Mouse (Mus musculus): ENCODE measurements at regions not wholly inside any gene's neighbourhood (a gene's known extent, or its start where the extent isn't known, plus 50 kb on each side); places are given as distances from the start of the nearest gene placed in this dataset.
"Not testable (repeated sequence)": the region's sequence is repeated elsewhere in the genome, so short reads cannot be mapped to it uniquely, and the experiment has no call there.

DNA sequence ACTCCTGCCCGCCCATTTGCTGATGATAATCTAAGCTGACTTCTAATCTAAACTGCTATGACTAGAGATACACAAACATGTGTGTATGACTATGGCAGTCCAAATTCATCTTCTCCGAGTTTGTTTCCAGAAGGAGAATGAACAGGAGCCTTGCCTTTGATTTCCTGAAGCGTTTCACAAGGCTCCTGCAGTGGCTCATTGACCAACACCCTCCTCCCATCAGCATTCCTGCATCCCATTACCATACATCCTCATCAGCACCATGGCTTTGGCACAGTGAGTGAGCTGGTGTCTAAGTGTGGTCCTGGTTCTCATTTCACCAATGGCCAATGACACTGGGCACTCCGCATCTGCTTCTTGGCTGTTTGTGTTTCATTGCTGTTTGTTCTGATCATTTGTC is 548.6 kb upstream of the Olfr1507 start:
- H3K4me3 ChIP-seq (ENCODE audit: low read depth, low read length); H3K36me3 ChIP-seq (ENCODE audit: control insufficient read depth, insufficient read depth); H3K27ac ChIP-seq (ENCODE audit: low read length); H3K27me3 ChIP-seq (ENCODE audit: control insufficient read depth, insufficient read depth, low read depth, low read length); H3K9ac ChIP-seq (ENCODE audit: low read depth, low read length); H3K4me1 ChIP-seq (ENCODE audit: control insufficient read depth, low read depth, low read length); ATAC-seq (ENCODE audit: low read depth); H3K9me3 ChIP-seq (replicated peaks; ENCODE audit: control insufficient read depth, low read length); H3K4me2 ChIP-seq (ENCODE audit: low read depth, low read length): not testable (repeated sequence)
- WGBS (ENCODE audit: insufficient replicate concordance) = 52% methylated on average over 4 of the region's 4 CpGs

DNA sequence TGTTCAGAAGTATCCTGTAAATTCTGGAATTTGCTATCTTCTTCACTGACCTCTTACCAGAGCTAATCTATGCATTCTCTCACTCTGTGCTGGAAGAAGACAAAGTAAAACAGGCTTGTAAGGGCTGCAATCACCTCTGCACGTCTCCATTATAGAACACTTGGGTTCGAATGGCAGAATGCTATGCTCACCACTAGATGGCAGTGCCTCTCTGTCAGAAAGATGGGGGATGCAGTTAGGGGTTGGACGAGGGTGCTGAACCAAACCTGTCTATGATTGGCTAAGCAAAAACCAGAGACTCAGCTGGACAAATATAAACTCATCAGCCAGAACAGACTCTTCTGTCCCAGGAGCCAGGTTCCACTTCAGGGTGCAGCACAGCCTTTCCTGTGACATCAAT is 546.5 kb upstream of the Olfr1507 start:
- H3K4me2 ChIP-seq (ENCODE audit: low read depth, low read length); H3K27me3 ChIP-seq (ENCODE audit: control insufficient read depth, insufficient read depth, low read depth, low read length); H3K27ac ChIP-seq (ENCODE audit: low read length); H3K9ac ChIP-seq (ENCODE audit: low read depth, low read length); H3K4me1 ChIP-seq (ENCODE audit: control insufficient read depth, low read depth, low read length); H3K9me3 ChIP-seq (replicated peaks; ENCODE audit: control insufficient read depth, low read length); ATAC-seq (ENCODE audit: low read depth); H3K4me3 ChIP-seq (ENCODE audit: low read depth, low read length); H3K36me3 ChIP-seq (ENCODE audit: control insufficient read depth, insufficient read depth): not testable (repeated sequence)
- WGBS (ENCODE audit: insufficient replicate concordance) = 4% methylated on average over 3 of the region's 3 CpGs

DNA sequence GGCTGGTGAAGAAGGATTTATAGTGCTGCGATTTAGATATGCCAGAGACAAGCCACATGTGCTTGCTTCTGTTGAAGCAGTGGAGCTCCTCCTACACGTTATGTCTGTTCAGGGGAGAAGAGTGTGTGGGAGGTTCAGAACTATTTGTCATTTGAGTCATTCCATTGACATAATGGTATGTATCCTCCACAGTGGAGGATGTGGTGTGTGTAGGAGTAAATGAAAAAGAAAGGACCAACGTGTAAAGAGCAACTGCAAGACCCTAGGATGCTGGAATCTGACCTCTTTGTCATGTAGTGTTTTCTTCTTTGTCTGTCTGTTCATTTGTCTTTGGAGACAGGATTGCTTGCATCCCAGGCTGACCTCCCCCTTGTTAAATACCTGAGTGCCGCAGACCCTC is 543.9 kb upstream of the Olfr1507 start:
- not testable (repeated sequence) for H3K27me3 ChIP-seq (ENCODE audit: control insufficient read depth, insufficient read depth, low read depth, low read length); H3K4me2 ChIP-seq (ENCODE audit: low read depth, low read length); H3K36me3 ChIP-seq (ENCODE audit: control insufficient read depth, insufficient read depth); H3K4me1 ChIP-seq (ENCODE audit: control insufficient read depth, low read depth, low read length); H3K27ac ChIP-seq (ENCODE audit: low read length); ATAC-seq (ENCODE audit: low read depth); H3K9ac ChIP-seq (ENCODE audit: low read depth, low read length); H3K9me3 ChIP-seq (replicated peaks; ENCODE audit: control insufficient read depth, low read length); H3K4me3 ChIP-seq (ENCODE audit: low read depth, low read length)
- WGBS (ENCODE audit: insufficient replicate concordance) = 63% methylated on average over 4 of the region's 4 CpGs

DNA sequence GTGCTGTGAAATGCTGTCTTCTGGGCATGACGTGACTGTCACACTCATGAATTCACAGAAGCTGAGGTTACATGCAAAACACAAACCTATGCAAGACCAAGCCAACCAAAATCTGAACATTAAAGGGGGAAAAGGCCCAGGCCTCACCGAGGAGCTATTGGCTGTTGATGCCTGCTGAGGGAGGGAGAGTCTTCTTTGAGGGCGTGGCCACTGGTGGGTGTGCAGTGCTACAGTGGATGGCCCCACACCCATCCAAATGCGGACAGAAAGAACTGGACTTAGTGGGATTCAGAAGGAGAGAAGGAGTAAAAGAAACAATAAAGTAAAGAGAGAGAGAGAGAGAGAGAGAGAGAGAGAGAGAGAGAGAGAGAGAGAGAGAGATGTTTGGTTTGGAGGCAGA is 539.4 kb upstream of the Olfr1507 start:
- ATAC-seq (ENCODE audit: low read depth) = peak; percentile 42; the same call in 1 of the 2 replicates
- no CpG with 5 or more reads among the region's 4 CpGs for WGBS (ENCODE audit: insufficient replicate concordance)
- not testable (repeated sequence) for H3K9me3 ChIP-seq (replicated peaks; ENCODE audit: control insufficient read depth, low read length)

DNA sequence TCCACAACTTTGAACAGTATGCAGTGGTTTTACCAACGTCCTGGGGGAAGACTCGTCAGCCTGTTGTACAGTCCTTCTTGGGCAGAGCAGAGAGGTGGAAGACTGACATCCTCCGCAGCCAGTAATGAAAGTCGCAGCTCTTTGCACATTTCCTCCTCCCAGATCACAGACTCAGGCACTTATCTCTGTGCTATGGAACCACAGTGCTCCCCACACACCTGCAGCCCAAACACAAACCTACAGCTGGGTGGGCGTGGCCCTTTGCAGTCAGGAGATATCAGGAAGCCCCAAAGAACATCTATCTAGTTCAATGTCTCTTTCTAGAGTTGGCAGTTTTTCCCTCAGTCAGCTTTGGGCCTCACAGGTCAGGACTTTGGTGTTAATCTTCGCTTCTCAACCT is 537.7 kb upstream of the Olfr1507 start:
- not testable (repeated sequence) for H3K4me2 ChIP-seq (ENCODE audit: low read depth, low read length); H3K4me3 ChIP-seq (ENCODE audit: low read depth, low read length); H3K4me1 ChIP-seq (ENCODE audit: control insufficient read depth, low read depth, low read length); H3K9me3 ChIP-seq (replicated peaks; ENCODE audit: control insufficient read depth, low read length); H3K27me3 ChIP-seq (ENCODE audit: control insufficient read depth, insufficient read depth, low read depth, low read length); H3K27ac ChIP-seq (ENCODE audit: low read length); H3K9ac ChIP-seq (ENCODE audit: low read depth, low read length); H3K36me3 ChIP-seq (ENCODE audit: control insufficient read depth, insufficient read depth)
- no CpG with 5 or more reads among the region's 6 CpGs for WGBS (ENCODE audit: insufficient replicate concordance)
- ATAC-seq (ENCODE audit: low read depth) = peak; percentile 74

More for the DNA sequence above, 539.4 kb upstream of the Olfr1507 start:
- not testable (repeated sequence) for H3K36me3 ChIP-seq (ENCODE audit: control insufficient read depth, insufficient read depth); H3K4me2 ChIP-seq (ENCODE audit: low read depth, low read length); H3K4me1 ChIP-seq (ENCODE audit: control insufficient read depth, low read depth, low read length); H3K27ac ChIP-seq (ENCODE audit: low read length); H3K4me3 ChIP-seq (ENCODE audit: low read depth, low read length); H3K9ac ChIP-seq (ENCODE audit: low read depth, low read length); H3K27me3 ChIP-seq (ENCODE audit: control insufficient read depth, insufficient read depth, low read depth, low read length)

DNA sequence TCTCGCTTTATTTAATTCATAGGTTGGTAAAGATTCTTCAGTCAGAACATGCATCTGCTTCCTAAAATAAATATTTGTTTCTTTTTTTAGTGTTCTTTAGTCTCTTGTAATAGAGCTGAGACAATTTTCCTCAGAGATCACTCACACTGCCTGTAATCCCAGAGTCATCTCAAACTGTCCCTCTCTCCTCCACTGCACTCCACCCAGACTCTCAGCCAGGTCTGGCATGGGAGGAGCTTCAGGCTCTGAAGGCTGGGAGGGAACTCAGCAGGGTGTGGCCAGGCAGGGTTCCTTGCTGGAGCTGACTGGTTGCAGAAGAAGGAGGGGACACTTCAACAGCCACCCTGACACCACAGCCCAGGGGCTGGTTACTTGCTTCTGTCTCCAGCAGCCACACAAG is 536.9 kb upstream of the Olfr1507 start:
- H3K27ac ChIP-seq (ENCODE audit: low read length); H3K9ac ChIP-seq (ENCODE audit: low read depth, low read length); H3K4me1 ChIP-seq (ENCODE audit: control insufficient read depth, low read depth, low read length); H3K4me3 ChIP-seq (ENCODE audit: low read depth, low read length); H3K9me3 ChIP-seq (replicated peaks; ENCODE audit: control insufficient read depth, low read length); H3K36me3 ChIP-seq (ENCODE audit: control insufficient read depth, insufficient read depth); H3K27me3 ChIP-seq (ENCODE audit: control insufficient read depth, insufficient read depth, low read depth, low read length); H3K4me2 ChIP-seq (ENCODE audit: low read depth, low read length): not testable (repeated sequence)
- peak; percentile 78 for ATAC-seq (ENCODE audit: low read depth)
- WGBS (ENCODE audit: insufficient replicate concordance) = no CpG with 5 or more reads among the region's 1 CpGs

DNA sequence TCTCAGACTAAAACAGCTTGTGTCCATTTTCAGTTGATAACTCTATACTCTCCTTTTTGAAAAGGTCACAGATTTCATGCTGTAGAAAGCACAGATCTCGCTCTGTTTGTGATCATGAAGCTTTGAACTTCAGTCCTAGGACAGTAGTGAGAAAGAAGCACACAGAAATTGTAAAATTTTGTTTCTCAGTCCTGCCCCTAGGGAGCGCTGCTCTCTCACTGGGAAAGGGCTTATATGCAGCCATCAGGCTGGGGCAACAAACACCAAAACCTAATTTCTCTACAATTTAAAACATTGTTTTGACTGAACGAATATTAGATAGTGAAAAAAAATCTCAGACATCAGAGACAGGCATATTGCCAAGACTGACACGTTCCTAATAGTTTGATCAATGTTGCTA is 534.7 kb upstream of the Olfr1507 start:
- H3K36me3 ChIP-seq (ENCODE audit: control insufficient read depth, insufficient read depth); H3K4me1 ChIP-seq (ENCODE audit: control insufficient read depth, low read depth, low read length); ATAC-seq (ENCODE audit: low read depth); H3K9me3 ChIP-seq (replicated peaks; ENCODE audit: control insufficient read depth, low read length); H3K4me3 ChIP-seq (ENCODE audit: low read depth, low read length); H3K27me3 ChIP-seq (ENCODE audit: control insufficient read depth, insufficient read depth, low read depth, low read length); H3K9ac ChIP-seq (ENCODE audit: low read depth, low read length); H3K4me2 ChIP-seq (ENCODE audit: low read depth, low read length); H3K27ac ChIP-seq (ENCODE audit: low read length): not testable (repeated sequence)
- WGBS (ENCODE audit: insufficient replicate concordance) = no CpG with 5 or more reads among the region's 4 CpGs

DNA sequence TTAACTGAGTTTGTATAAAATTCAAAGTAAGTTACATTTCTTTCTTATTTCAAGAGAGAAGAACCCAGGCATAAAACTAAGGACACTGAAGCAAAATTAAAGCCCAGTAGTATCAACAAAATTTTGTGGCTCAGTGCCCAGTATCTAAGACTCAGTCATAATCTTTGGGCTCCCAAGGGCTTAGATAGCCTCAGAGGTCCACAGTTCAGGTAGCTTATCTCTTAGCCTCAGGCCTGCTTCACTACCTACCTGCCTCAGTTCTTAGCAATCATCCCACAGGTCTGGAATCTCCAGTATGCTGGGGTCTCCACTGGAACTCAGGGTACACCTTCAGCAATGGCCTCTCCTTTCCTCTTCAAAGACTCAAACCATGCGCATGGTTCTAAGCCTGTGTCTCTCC is 531.4 kb upstream of the Olfr1507 start:
- H3K4me1 ChIP-seq (ENCODE audit: control insufficient read depth, low read depth, low read length); ATAC-seq (ENCODE audit: low read depth); H3K9ac ChIP-seq (ENCODE audit: low read depth, low read length); H3K4me2 ChIP-seq (ENCODE audit: low read depth, low read length); H3K27ac ChIP-seq (ENCODE audit: low read length); H3K9me3 ChIP-seq (replicated peaks; ENCODE audit: control insufficient read depth, low read length); H3K27me3 ChIP-seq (ENCODE audit: control insufficient read depth, insufficient read depth, low read depth, low read length); H3K36me3 ChIP-seq (ENCODE audit: control insufficient read depth, insufficient read depth); H3K4me3 ChIP-seq (ENCODE audit: low read depth, low read length): not testable (repeated sequence)
- no CpG with 5 or more reads among the region's 1 CpGs for WGBS (ENCODE audit: insufficient replicate concordance)

DNA sequence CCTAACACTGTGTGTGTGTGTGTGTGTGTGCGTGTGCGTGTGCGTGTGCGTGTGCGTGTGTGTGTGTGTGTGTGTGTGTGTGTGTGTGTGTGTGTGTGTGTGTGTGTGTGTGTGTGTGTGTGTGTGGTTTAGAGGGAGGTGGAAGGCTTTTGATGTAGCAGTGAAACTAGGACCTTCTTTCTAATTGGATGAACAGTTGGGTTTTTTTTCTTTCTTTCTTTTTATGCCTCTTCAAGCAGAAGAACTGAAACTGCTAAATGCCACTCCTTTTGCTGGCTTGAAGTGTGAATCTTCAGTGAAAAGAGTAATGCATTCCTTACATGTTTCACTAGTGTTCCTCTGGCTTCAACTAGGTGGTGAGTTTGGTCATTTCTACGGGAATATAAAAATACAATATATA is 524.6 kb upstream of the Olfr1507 start:
- H3K9ac ChIP-seq (ENCODE audit: low read depth, low read length); H3K36me3 ChIP-seq (ENCODE audit: control insufficient read depth, insufficient read depth): not testable (repeated sequence)
- no CpG with 5 or more reads among the region's 6 CpGs for WGBS (ENCODE audit: insufficient replicate concordance)

DNA sequence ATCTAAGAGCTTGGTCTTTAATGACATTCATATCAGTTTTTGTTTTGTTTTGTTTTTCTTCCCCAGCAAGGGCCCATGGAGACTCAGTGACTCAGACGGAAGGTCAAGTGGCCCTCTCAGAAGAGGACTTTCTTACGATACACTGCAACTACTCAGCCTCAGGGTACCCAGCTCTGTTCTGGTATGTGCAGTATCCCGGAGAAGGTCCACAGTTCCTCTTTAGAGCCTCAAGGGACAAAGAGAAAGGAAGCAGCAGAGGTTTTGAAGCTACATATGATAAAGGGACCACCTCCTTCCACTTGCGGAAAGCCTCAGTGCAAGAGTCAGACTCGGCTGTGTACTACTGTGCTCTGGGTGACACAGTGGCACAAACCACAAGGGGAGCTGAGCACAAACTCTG is 512.2 kb upstream of the Olfr1507 start:
- no CpG with 5 or more reads among the region's 5 CpGs for WGBS (ENCODE audit: insufficient replicate concordance)
- H3K4me2 ChIP-seq (ENCODE audit: low read depth, low read length); H3K27me3 ChIP-seq (ENCODE audit: control insufficient read depth, insufficient read depth, low read depth, low read length); H3K9me3 ChIP-seq (replicated peaks; ENCODE audit: control insufficient read depth, low read length); H3K36me3 ChIP-seq (ENCODE audit: control insufficient read depth, insufficient read depth); ATAC-seq (ENCODE audit: low read depth); H3K4me3 ChIP-seq (ENCODE audit: low read depth, low read length); H3K4me1 ChIP-seq (ENCODE audit: control insufficient read depth, low read depth, low read length); H3K27ac ChIP-seq (ENCODE audit: low read length); H3K9ac ChIP-seq (ENCODE audit: low read depth, low read length): not testable (repeated sequence)

More for the DNA sequence above, 524.6 kb upstream of the Olfr1507 start:
- not testable (repeated sequence) for H3K4me1 ChIP-seq (ENCODE audit: control insufficient read depth, low read depth, low read length); H3K4me3 ChIP-seq (ENCODE audit: low read depth, low read length); H3K9me3 ChIP-seq (replicated peaks; ENCODE audit: control insufficient read depth, low read length); ATAC-seq (ENCODE audit: low read depth); H3K4me2 ChIP-seq (ENCODE audit: low read depth, low read length); H3K27ac ChIP-seq (ENCODE audit: low read length); H3K27me3 ChIP-seq (ENCODE audit: control insufficient read depth, insufficient read depth, low read depth, low read length)
